In genomic region chr13:83572469-83572868, GRCm38 (mm10) we compare ENCODE assay signal across 10 mouse cellular contexts.
DNase-seq lines count a peak whose midpoint lies in the region; ATAC-seq and TF ChIP-seq lines count a peak whose summit lies in the region.
"Had no signal": no experiment of that assay in that cellular context is flagged by ENCODE, and none has a peak within 500 bp of the region (broad histone marks: within the 10 kb centered on the region; RNA-seq: fewer than 3 reads in every experiment).

No protein-coding gene starts in this region.

- TF ChIP-seq EP300 in CH12.LX (IDR thresholded peaks at IDR 0.05; ENCODE audit: low read length) = peak; percentile 98

- no peak for ATAC-seq in kidney, embryonic 16.5 days (ENCODE audit: low FRiP score, low TSS enrichment)
- no peak for ATAC-seq in kidney, embryonic 14.5 days (ENCODE audit: low FRiP score, low TSS enrichment)
- ATAC-seq in liver, embryonic 12.5 days = no peak
- no peak for ATAC-seq in neural tube, embryonic 15.5 days (ENCODE audit: low FRiP score)

- in situ Hi-C loops in CH12.LX (cut with MboI; ENCODE audit: low pct_ligation_motif_present, low pct_unique_long_range_greater_than_20kb, low sequenced_read_pairs) = no loop called here

- H3K9ac ChIP-seq in kidney, embryonic 16.5 days (replicated peaks; ENCODE audit: low read length) = no peak overlapping the region
- H3K9ac ChIP-seq in kidney, embryonic 14.5 days (ENCODE audit: low read depth, low read length) = no peak overlapping the region
- peak overlapping the region; percentile 89 for H3K9ac ChIP-seq in CH12.LX (ENCODE audit: insufficient read depth, low read depth)
- H3K9ac ChIP-seq in liver, embryonic 12.5 days = peak overlapping the region; percentile 32; the same call in 1 of the 2 replicates
- no peak overlapping the region for H3K9ac ChIP-seq in neural tube, embryonic 15.5 days (replicated peaks)
- H3K9ac ChIP-seq: limb, embryonic 15.5 days had no signal

- H3K27ac ChIP-seq in gastrocnemius, adult 2 months = peak overlapping the region; percentile 82
- peak overlapping the region; percentile 80 for H3K27ac ChIP-seq in kidney, embryonic 16.5 days (ENCODE audit: low read length)
- no peak overlapping the region for H3K27ac ChIP-seq in kidney, embryonic 14.5 days (ENCODE audit: low read depth, low read length)
- peak overlapping the region; percentile 71 for H3K27ac ChIP-seq in CH12.LX (ENCODE audit: insufficient read depth, low read depth)
- peak overlapping the region; percentile 31 for H3K27ac ChIP-seq in liver, embryonic 12.5 days
- no peak overlapping the region for H3K27ac ChIP-seq in neural tube, embryonic 15.5 days (replicated peaks)
- H3K27ac ChIP-seq: limb, embryonic 15.5 days had no signal

- intact Hi-C loops in gastrocnemius, adult 2 months (cut with DNase I) = loop anchor here (5.0 kb wide), 1 partner anchor 45 kb away; no protein-coding TSS in a partner anchor

- TF ChIP-seq POLR2A in CH12.LX (IDR thresholded peaks at IDR 0.05; ENCODE audit: low read depth, low read length) = no peak

- 54% methylated on average over 5 of the region's 5 CpGs for WGBS in kidney, embryonic 16.5 days
- 62% methylated on average over 5 of the region's 5 CpGs for WGBS in kidney, embryonic 14.5 days
- 25% methylated on average over 5 of the region's 5 CpGs for WGBS in liver, embryonic 12.5 days (ENCODE audit: insufficient replicate concordance)
- 78% methylated on average over 5 of the region's 5 CpGs for WGBS in neural tube, embryonic 15.5 days

- peak overlapping the region; percentile 46 for H3K4me3 ChIP-seq in gastrocnemius, adult 2 months
- H3K4me3 ChIP-seq in kidney, embryonic 16.5 days (ENCODE audit: low read length) = no peak overlapping the region
- H3K4me3 ChIP-seq in kidney, embryonic 14.5 days (ENCODE audit: low read length) = no peak overlapping the region
- H3K4me3 ChIP-seq in CH12.LX (replicated peaks in 1 of 3; ENCODE audit: low read depth in 2 of 3, low read length in 2 of 3, poor library complexity in 1 of 3) = peak overlapping the region in 1 of 3 experiments; percentile 36
- H3K4me3 ChIP-seq in liver, embryonic 12.5 days = peak overlapping the region; percentile 14; the same call in 1 of the 2 replicates
- H3K4me3 ChIP-seq in neural tube, embryonic 15.5 days (replicated peaks) = no peak overlapping the region
- H3K4me3 ChIP-seq: limb, embryonic 15.5 days had no signal

- peaks cover 56% of the 10 kb centered on the region for H3K79me2 ChIP-seq in CH12.LX (replicated peaks; ENCODE audit: control insufficient read depth, extremely low read depth, insufficient read depth, poor library complexity, severe bottlenecking)

- no peak for TF ChIP-seq RAD21 in CH12.LX (IDR thresholded peaks at IDR 0.05; ENCODE audit: low read depth, low read length)

- no peaks in the 10 kb centered on the region for H3K9me3 ChIP-seq in kidney, embryonic 16.5 days (ENCODE audit: low read length)
- no peaks in the 10 kb centered on the region for H3K9me3 ChIP-seq in kidney, embryonic 14.5 days (ENCODE audit: control insufficient read depth, low read length)
- no peaks in the 10 kb centered on the region for H3K9me3 ChIP-seq in CH12.LX (replicated peaks; ENCODE audit: low read length)
- no peaks in the 10 kb centered on the region for H3K9me3 ChIP-seq in liver, embryonic 12.5 days (replicated peaks)
- no peaks in the 10 kb centered on the region for H3K9me3 ChIP-seq in neural tube, embryonic 15.5 days (replicated peaks)
- H3K9me3 ChIP-seq: limb, embryonic 15.5 days had no signal

- DNase-seq in gastrocnemius, adult 2 months = no peak
- DNase-seq in gastrocnemius, postnatal 25 days = no peak
- peak; percentile 57 for DNase-seq in CH12.LX (ENCODE audit: extremely low read depth)
- DNase-seq in right cerebral cortex, adult 2 months (ENCODE audit: low spot score in 2 of 2) = no peak
- DNase-seq: cerebellum, adult 11-12 months had no signal

- no peaks in the 10 kb centered on the region for H3K4me1 ChIP-seq in kidney, embryonic 16.5 days (ENCODE audit: insufficient read depth, low read length)
- no peaks in the 10 kb centered on the region for H3K4me1 ChIP-seq in kidney, embryonic 14.5 days (ENCODE audit: control insufficient read depth, insufficient read depth, low read length)
- H3K4me1 ChIP-seq in CH12.LX (ENCODE audit: control insufficient read depth in 1 of 2, insufficient read depth in 2 of 2) = peaks cover 5 to 61% of the 10 kb centered on the region in 2 experiments; a peak in 3 of 4 replicates
- peaks cover 41% of the 10 kb centered on the region for H3K4me1 ChIP-seq in liver, embryonic 12.5 days
- no peaks in the 10 kb centered on the region for H3K4me1 ChIP-seq in neural tube, embryonic 15.5 days

- H3K4me2 ChIP-seq in kidney, embryonic 16.5 days (replicated peaks; ENCODE audit: low read depth, low read length) = 0 out of 2 replicates have a peak overlapping the region, but pooled peaks have one; percentile 21
- H3K4me2 ChIP-seq in kidney, embryonic 14.5 days (replicated peaks; ENCODE audit: low read depth, low read length) = no peak overlapping the region
- H3K4me2 ChIP-seq in CH12.LX (ENCODE audit: insufficient read depth, low read depth, poor library complexity, severe bottlenecking) = peak overlapping the region; percentile 75
- H3K4me2 ChIP-seq in liver, embryonic 12.5 days = peak overlapping the region; percentile 54
- H3K4me2 ChIP-seq in neural tube, embryonic 15.5 days = no peak overlapping the region
- H3K4me2 ChIP-seq: limb, embryonic 15.5 days had no signal

- H3K36me3 ChIP-seq in kidney, embryonic 16.5 days (ENCODE audit: insufficient read depth, low read length) = no peaks in the 10 kb centered on the region
- H3K36me3 ChIP-seq in kidney, embryonic 14.5 days (ENCODE audit: control insufficient read depth, insufficient read depth, low read length) = no peaks in the 10 kb centered on the region
- H3K36me3 ChIP-seq in CH12.LX (replicated peaks in 1 of 2; ENCODE audit: control insufficient read depth in 1 of 2, insufficient read depth in 1 of 2, low read length in 1 of 2) = peaks cover 3 to 14% of the 10 kb centered on the region in 2 experiments
- no peaks in the 10 kb centered on the region for H3K36me3 ChIP-seq in liver, embryonic 12.5 days
- H3K36me3 ChIP-seq in neural tube, embryonic 15.5 days = no peaks in the 10 kb centered on the region
- H3K36me3 ChIP-seq: limb, embryonic 15.5 days had no signal

- dilution Hi-C loops in CH12.LX (cut with MboI; ENCODE audit: extremely low pct_ligation_motif_present, extremely low pct_unique_long_range_greater_than_20kb, low sequenced_read_pairs) = no loop called here

- no peaks in the 10 kb centered on the region for H3K27me3 ChIP-seq in kidney, embryonic 16.5 days (ENCODE audit: insufficient read depth, low read length)
- no peaks in the 10 kb centered on the region for H3K27me3 ChIP-seq in kidney, embryonic 14.5 days (ENCODE audit: control insufficient read depth, insufficient read depth, low read length)
- H3K27me3 ChIP-seq in CH12.LX (replicated peaks) = no peaks in the 10 kb centered on the region
- H3K27me3 ChIP-seq in liver, embryonic 12.5 days (replicated peaks) = no peaks in the 10 kb centered on the region
- no peaks in the 10 kb centered on the region for H3K27me3 ChIP-seq in neural tube, embryonic 15.5 days (replicated peaks)
- H3K27me3 ChIP-seq: limb, embryonic 15.5 days had no signal

- no peak for TF ChIP-seq CTCF in gastrocnemius, adult 2 months (IDR thresholded peaks at IDR 0.05)
- TF ChIP-seq CTCF in CH12.LX (conservative IDR thresholded peaks at IDR 0.05 in 1 of 2, IDR thresholded peaks at IDR 0.05 in 1 of 2; ENCODE audit: low read depth in 2 of 2, low read length in 2 of 2) = no peak

TF ChIP-seq in CH12.LX, 34 proteins besides CTCF, POLR2A, EP300 and RAD21 (continues in another document):
- TF ChIP-seq USF1 (IDR thresholded peaks at IDR 0.05; ENCODE audit: low read depth, low read length) = no peak
- peak; percentile 94 for TF ChIP-seq BHLHE40 (IDR thresholded peaks at IDR 0.05; ENCODE audit: low read depth, low read length)
- no peak for TF ChIP-seq E2F4 (IDR thresholded peaks at IDR 0.05; ENCODE audit: insufficient replicate concordance, low read depth, low read length)
- TF ChIP-seq POLR2AphosphoS2 (IDR thresholded peaks at IDR 0.05; ENCODE audit: low read depth, low read length) = no peak
- TF ChIP-seq HCFC1 (IDR thresholded peaks at IDR 0.05; ENCODE audit: low read depth, low read length) = no peak; the same call in 1 of the 2 replicates
- TF ChIP-seq ZKSCAN1 (IDR thresholded peaks at IDR 0.05; ENCODE audit: borderline replicate concordance, low read depth, low read length) = no peak
- no peak for TF ChIP-seq USF2 (conservative IDR thresholded peaks at IDR 0.05; ENCODE audit: low read depth, low read length)
- peak; percentile 68 for TF ChIP-seq MXI1 (IDR thresholded peaks at IDR 0.05; ENCODE audit: low read depth, low read length)
- no peak for TF ChIP-seq UBTF (IDR thresholded peaks at IDR 0.05; ENCODE audit: low read depth, low read length)
- peak; percentile 97 for TF ChIP-seq JUND (conservative IDR thresholded peaks at IDR 0.05; ENCODE audit: low read depth, low read length)
- peak; percentile 59; the same call in 1 of the 2 replicates for TF ChIP-seq TCF12 (IDR thresholded peaks at IDR 0.05; ENCODE audit: low read depth, low read length)
- TF ChIP-seq SMC3 (IDR thresholded peaks at IDR 0.05; ENCODE audit: low read depth, low read length) = no peak
- TF ChIP-seq TBP (conservative IDR thresholded peaks at IDR 0.05; ENCODE audit: low read depth, low read length) = no peak
- TF ChIP-seq ZMIZ1 (IDR thresholded peaks at IDR 0.05; ENCODE audit: low read depth, low read length) = no peak; the same call in 1 of the 2 replicates
- TF ChIP-seq CHD2 (IDR thresholded peaks at IDR 0.05; ENCODE audit: low read length) = peak; percentile 74
- no peak for TF ChIP-seq NRF1 (IDR thresholded peaks at IDR 0.05; ENCODE audit: low read depth, low read length)
- TF ChIP-seq MEF2A (IDR thresholded peaks at IDR 0.05; ENCODE audit: borderline replicate concordance, low read depth, low read length) = peak; percentile 97
- TF ChIP-seq ETS1 (conservative IDR thresholded peaks at IDR 0.05; ENCODE audit: low read depth, low read length) = peak; percentile 90
- no peak for TF ChIP-seq MAZ (IDR thresholded peaks at IDR 0.05; ENCODE audit: low read depth, low read length)
- peak; percentile 30; the same call in 1 of the 2 replicates for TF ChIP-seq MAX (IDR thresholded peaks at IDR 0.05; ENCODE audit: low read length)
- no peak for TF ChIP-seq ELF1 (IDR thresholded peaks at IDR 0.05; ENCODE audit: low read depth, low read length)
- no peak; the same call in none of the 2 replicates for TF ChIP-seq ZNF384 (IDR thresholded peaks at IDR 0.05; ENCODE audit: low read depth, low read length)
- peak; percentile 89 for TF ChIP-seq CHD1 (IDR thresholded peaks at IDR 0.05; ENCODE audit: low read depth, low read length)
- TF ChIP-seq ZC3H11A (IDR thresholded peaks at IDR 0.05; ENCODE audit: low read depth, low read length) = no peak
- peak; percentile 72 for TF ChIP-seq MAFK (IDR thresholded peaks at IDR 0.05; ENCODE audit: insufficient replicate concordance, low read length)
- TF ChIP-seq PAX5 (IDR thresholded peaks at IDR 0.05; ENCODE audit: low read length) = no peak

Comparison
In these comparisons a context has a peak if more than half of its experiments do, and no peak if none do; other contexts are left out.
1. H3K27ac ChIP-seq: peak in gastrocnemius, adult 2 months (single experiment), kidney, embryonic 16.5 days (single experiment), CH12.LX (single experiment) and liver, embryonic 12.5 days (single experiment); none in kidney, embryonic 14.5 days (single experiment) and neural tube, embryonic 15.5 days (single experiment).
2. H3K4me2 ChIP-seq: peak in kidney, embryonic 16.5 days (single experiment), CH12.LX (single experiment) and liver, embryonic 12.5 days (single experiment); none in kidney, embryonic 14.5 days (single experiment) and neural tube, embryonic 15.5 days (single experiment).
3. H3K4me3 ChIP-seq: peak in gastrocnemius, adult 2 months (single experiment) and liver, embryonic 12.5 days (single experiment); none in kidney, embryonic 16.5 days (single experiment), kidney, embryonic 14.5 days (single experiment) and neural tube, embryonic 15.5 days (single experiment).
4. H3K9ac ChIP-seq: peak in CH12.LX (single experiment) and liver, embryonic 12.5 days (single experiment); none in kidney, embryonic 16.5 days (single experiment), kidney, embryonic 14.5 days (single experiment) and neural tube, embryonic 15.5 days (single experiment).